Mouse (Mus musculus) brain, embryonic 14.5 days (tissue): ENCODE results near the gene Hspa1a.

Experiments used
- CTCF ChIP-seq: fragments of 200-500 bp; IDR thresholded peaks from 2 replicates; pipeline ENCODE4 v1.5.1; 2012; ENCODE audit warnings: inconsistent platforms, mild to moderate bottlenecking, moderate library complexity, borderline replicate concordance; ENCODE audit not compliant: insufficient read depth, insufficient read length; ENCODE audit errors: extremely low read depth
- POLR2A ChIP-seq: fragments of 200-500 bp; IDR thresholded peaks from 2 replicates; pipeline ENCODE4 v1.6.1; 2012; ENCODE audit warnings: mild to moderate bottlenecking, inconsistent platforms, borderline replicate concordance; ENCODE audit not compliant: poor library complexity, insufficient read depth, insufficient read length, severe bottlenecking; ENCODE audit errors: extremely low read depth

- no peak for TF ChIP-seq CTCF
- TF ChIP-seq POLR2A, result no peak
Observed at GRCm38 (mm10) chr17:34982328-34982727, 10.4 kb upstream of the Hspa1a start.
